Mouse (Mus musculus) cerebellum, adult 9-10 months (tissue): Measurements from ENCODE around the gene Camkmt.
A peak's percentile ranks its signal among the peaks of the same experiment; 100 is the strongest.

Source experiments
- DNase-seq: peaks from one replicate; pipeline ENCODE4 v3.0.0; 2022

The Camkmt gene

GRCm38 (mm10) chr17:85090120-85091099, at the start of gene Camkmt, which contains the start of gene Prepl:
Gene Camkmt, plus strand, starts transcription at chr17:85090552.
Gene Prepl, minus strand, starts transcription at chr17:85090241.
- peak; percentile 98 for DNase-seq

GRCm38 (mm10) chr17:85040913-85041312, 49.4 kb upstream of the Camkmt start:
- DNase-seq: no peak

DNA sequence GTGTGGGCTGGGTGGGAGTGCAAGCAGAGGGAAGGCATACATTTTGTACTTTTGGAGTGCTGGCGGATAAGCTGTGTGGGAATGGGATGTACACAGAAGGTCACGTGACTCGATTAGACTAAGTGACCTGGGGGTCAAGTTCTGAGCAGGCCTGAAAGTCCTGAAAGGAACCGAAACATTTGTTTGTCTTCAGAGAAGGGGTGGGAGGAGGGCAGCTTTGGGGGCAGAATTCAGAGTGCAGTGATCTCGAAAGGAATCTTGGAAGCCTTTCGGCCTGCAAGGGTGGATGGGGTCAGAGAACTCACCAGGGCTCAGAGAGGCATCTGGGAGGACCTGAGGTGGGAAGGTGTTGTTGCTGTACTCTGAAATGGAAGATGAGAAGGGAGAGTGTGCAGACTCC, 47.9 kb upstream of the Camkmt start:
- no peak for DNase-seq

GRCm38 (mm10) chr17:85043404-85043816, 46.9 kb upstream of the Camkmt start:
- no peak for DNase-seq

- no peak for DNase-seq
Measured at GRCm38 (mm10) chr17:85044466-85044865, 45.9 kb upstream of the Camkmt start.

GRCm38 (mm10) chr17:85045160-85045559, 45.2 kb upstream of the Camkmt start:
- DNase-seq: no peak

GRCm38 (mm10) chr17:85048379-85048778, 42.0 kb upstream of the Camkmt start:
- no peak for DNase-seq

DNA sequence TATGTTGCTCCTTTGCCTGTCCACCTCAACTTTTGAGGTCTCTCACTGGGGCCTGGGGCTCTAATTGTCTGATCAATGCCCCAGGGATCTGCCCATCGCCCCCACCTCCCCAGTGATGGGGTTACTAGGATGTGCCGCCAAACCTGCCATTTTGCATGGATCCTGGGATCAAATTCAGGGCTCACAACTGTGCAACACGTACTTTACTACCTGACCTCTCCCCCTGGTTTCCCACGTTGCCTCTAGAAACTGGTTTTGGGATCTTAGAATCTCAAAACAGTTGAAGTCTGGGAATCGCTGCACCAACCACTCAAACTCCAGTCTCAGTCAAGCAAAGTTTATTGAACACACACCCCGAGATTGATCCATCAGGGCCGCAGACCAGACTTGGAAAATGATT, 32.1 kb upstream of the Camkmt start:
- DNase-seq: no peak

DNA sequence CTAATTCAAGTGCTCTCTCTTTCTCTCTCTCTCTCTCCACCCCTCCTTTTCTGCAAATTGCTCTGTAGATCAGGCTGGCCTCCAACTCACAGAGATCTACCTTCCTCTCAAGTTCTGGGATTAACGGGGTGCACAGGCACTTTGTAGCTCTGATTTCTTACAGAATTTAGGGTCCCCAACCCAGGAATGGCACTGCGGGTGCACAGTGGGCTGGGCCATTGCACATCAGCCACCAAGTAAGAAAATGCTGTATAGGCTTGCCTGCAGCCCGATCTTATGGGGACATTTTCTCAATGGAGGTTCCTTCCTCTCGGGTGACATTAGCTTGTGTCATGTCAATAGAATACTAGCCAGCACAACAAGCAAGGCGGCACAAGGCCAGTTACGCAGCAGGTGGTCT, 31.2 kb upstream of the Camkmt start:
- DNase-seq: no peak

DNA sequence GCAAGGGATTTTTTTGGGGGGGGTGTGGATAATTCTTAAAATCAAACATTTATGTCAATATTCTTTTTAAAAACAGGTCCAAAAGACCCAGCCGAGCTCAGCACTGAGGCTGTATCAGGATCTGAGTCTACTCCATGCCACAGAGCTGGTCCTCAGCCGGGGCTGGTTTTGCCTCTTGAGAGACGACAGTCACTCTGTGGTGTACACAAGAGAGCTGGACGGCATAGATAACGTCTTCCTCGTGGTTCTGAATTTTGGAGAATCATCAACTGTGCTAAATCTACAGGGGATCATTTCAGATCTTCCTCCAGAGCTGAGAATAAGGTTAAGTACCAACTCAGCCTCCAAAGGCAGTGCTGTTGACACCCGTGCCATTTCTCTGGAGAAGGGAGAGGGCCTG, 26.8 kb upstream of the Camkmt start:
- DNase-seq: no peak

- peak; percentile 25 for DNase-seq
Measured at GRCm38 (mm10) chr17:85067331-85067730, 23.0 kb upstream of the Camkmt start.

DNA sequence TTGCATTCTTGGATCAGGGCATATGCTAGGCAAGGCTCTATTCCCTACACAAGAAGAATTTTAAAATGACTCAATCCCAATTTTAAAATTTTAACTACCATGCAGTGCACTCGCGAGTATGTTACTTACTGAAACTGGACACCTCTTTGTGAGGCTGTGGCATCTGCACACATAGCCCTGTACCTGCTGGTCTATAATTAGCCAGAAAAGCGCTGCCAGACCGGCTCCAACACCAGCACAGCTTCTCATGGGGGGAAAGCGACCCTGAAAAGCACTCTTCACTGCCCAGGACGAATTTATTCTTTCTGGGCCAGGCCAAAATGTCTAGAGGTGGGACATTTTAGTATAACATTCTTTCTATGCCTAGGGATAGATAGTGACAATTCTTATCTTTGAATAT, 19.7 kb upstream of the Camkmt start:
- DNase-seq: peak; percentile 1

GRCm38 (mm10) chr17:85071088-85071775, 19.1 kb upstream of the Camkmt start:
- peak; percentile 32 for DNase-seq

GRCm38 (mm10) chr17:85072383-85072782, 18.0 kb upstream of the Camkmt start:
- DNase-seq: no peak

GRCm38 (mm10) chr17:85073214-85073613, 17.1 kb upstream of the Camkmt start:
- DNase-seq: no peak

DNA sequence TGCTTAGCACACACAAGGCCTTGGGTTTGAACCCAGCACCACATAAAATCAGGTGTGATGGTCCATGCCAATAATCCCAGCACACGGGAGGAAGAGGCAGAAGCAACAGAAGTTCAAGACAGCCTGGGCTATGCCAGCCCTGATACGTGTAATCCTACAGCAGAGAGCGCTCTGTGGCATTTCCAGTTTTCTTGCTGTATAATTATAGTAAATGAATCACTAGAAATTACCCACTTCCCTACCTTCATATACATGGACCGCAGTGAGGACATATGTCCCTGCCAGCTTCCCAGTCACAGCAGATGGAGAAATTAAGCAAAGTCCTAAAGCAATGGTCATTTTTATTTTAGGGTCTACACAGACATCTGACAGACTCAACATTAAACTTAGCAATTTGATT, 16.3 kb upstream of the Camkmt start:
- DNase-seq: no peak

GRCm38 (mm10) chr17:85079276-85079675, 11.1 kb upstream of the Camkmt start:
- DNase-seq: peak; percentile 45

DNA sequence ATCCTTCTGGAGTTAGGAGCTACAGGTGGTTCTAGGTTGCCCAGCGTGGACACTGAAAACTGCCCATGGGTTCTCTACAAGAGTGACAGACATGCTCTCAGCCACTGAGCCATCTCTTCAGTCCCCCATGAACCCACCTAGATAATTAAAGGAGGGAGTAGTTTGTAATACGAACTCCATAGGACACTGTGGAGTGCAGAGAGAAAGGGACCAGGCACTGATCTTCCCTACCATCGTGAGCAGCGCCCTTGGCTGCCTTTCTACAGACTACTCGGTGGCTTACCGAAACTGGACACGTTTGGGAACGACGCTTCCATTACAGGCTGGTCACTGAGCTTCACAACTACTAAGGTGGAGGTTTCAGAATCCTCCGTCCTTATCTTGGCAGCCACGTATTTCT, 9.6 kb upstream of the Camkmt start:
- no peak for DNase-seq

GRCm38 (mm10) chr17:85085335-85085734, 5.0 kb upstream of the Camkmt start:
- DNase-seq: no peak

DNA sequence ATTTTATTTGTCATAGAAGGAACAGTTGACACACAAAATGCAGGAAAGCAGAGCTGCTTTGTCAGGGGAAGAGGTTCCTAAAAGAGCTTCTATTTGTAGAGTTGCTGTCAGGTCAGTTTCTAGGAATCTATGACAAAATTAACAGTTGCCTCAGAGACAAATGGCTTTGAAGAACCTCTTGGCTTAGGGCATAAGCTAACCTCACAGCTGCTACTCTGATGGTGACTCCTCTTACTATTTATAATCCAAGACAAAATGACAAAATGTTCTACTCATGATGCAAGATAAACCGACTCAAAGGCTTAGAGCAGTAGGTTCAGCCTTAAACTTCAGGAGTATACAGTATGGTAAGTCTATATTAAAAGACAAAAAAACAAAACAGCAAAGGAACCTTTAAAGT, 3.9 kb upstream of the Camkmt start:
- no peak for DNase-seq

GRCm38 (mm10) chr17:85087591-85087990, 2.8 kb upstream of the Camkmt start:
- peak; percentile 82 for DNase-seq

GRCm38 (mm10) chr17:85088401-85088800, 2.0 kb upstream of the Camkmt start:
- peak; percentile 49 for DNase-seq

DNA sequence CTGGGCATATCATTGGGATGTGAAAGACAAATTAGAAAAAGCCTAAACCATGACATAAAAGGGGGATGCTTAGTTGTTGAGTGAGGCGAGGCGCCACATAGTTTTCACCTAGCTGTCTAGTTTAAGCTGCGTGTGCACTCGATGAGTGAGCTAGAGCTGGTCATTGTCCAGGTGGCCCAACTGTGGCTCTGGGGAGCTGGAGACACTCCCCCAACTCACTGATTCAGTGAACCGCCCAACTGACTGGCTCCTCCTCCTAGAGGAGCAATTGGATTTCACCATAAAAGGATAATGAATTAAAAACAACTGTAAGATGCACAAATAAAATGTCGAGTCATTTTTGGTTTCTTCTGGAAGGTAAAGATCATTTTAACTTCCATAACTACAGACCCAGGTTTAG, 1.3 kb upstream of the Camkmt start:
- DNase-seq: peak; percentile 58

- DNase-seq: peak; percentile 60
Measured at GRCm38 (mm10) chr17:85089621-85090020, 731 bp upstream of the Camkmt start.
